Mouse (Mus musculus): ENCODE data around the gene Lmntd1.

Lmntd1 gene

GRCm38 (mm10) chr6:145433897-145434296 is 180.2 kb downstream of the Lmntd1 start:
- in situ Hi-C loops (cut with MboI): no loop called here

- in situ Hi-C loops (cut with MboI): no loop called here
Observed at GRCm38 (mm10) chr6:145432711-145433708, 181.1 kb downstream of the Lmntd1 start.

DNA sequence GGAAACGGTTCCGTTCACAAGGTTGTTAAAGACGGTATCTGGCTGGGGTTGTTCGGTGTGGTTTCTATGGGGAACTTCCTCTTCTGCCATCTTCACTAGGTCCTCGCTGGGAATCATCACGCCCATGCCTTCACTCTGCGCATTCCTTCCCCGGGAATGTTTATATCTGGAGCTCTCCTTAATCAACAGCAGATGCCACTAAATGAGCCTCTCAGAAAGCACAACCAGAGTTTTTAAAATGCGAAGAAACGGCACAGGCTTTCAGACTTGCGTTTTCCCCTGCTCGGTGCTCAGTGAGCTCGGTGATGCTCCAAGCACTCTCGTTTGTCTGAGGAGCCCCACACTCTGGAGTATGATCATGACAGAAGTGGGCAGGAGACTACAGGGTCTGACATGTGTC is 182.4 kb downstream of the Lmntd1 start:
- in situ Hi-C loops (cut with MboI): no loop called here

DNA sequence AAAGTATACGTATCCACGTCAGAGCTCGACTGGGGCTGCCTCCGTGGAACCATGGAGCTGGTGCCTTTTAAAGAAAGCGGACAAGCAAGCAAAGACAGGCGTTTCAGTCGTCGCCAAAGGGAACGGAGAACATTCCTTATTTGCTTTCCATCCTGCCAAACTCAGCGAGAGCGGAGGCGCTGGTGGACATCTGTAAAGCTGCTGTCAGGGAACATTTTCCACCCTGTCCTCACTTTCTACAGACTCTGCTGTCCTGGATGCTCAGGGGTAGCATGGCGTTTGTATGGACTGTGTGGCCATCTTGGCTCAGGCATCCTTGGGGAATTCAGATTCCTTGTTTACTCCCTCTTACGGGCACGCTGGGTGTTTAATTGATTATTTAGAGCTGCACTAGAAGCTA is 186.7 kb downstream of the Lmntd1 start:
- in situ Hi-C loops (cut with MboI): no loop called here

DNA sequence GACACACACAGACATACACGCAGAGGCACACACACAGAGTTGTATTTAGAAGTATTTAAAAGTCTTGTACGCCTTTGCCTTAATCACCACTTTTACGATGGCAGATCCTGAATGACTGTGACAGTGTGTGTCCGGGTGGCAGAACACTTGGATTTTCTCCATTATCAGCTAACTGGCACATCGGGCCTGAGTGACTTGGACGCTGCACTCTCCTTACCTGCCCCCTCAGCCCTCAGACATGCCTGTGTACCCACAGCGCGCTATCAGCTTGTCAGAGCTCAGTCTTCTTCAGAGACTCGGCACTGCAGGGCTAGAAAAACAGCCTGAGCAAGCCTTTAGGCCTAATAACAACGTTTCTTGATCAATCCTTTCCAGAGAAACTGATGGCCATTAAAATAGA is 187.6 kb downstream of the Lmntd1 start:
- in situ Hi-C loops (cut with MboI): no loop called here

DNA sequence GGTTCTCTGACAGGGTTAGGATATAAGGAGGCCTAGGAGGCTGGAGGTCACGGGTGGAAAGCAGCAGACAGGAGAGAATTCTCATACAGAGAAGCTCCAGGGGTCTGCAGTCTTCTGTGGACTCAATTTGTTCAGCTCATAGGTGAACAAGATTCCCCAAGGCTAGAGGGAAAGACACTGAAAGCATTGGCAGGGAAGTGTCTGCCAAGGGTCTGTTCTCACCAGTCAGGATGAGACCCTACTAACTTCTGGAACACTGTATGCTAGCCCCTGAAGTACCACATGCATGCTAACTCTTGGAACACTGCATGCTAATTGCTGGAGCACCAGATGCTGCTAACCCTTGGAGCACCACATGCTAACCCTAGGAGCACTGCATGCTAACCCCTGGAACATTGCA is 190.0 kb downstream of the Lmntd1 start:
- in situ Hi-C loops (cut with MboI): no loop called here

DNA sequence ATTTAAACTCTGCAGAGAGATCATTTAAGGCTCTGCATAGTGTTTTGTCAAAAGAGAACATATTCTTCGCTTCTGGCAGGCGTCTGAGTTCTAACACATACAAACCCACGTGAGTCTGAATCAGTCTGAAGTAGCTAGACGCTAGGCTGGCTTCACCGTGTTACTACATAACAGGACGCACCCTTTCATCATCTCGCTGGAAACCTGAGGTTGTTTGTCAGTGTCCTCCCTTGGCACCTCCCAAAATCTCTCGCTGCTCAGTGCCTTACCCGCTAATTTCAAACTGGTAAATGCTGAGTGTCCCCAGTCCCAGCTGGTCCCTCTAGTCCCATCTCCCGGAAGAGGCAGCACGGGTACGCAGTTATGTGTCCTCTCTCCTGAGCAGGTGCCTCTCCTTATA is 190.6 kb downstream of the Lmntd1 start:
- in situ Hi-C loops (cut with MboI): no loop called here

DNA sequence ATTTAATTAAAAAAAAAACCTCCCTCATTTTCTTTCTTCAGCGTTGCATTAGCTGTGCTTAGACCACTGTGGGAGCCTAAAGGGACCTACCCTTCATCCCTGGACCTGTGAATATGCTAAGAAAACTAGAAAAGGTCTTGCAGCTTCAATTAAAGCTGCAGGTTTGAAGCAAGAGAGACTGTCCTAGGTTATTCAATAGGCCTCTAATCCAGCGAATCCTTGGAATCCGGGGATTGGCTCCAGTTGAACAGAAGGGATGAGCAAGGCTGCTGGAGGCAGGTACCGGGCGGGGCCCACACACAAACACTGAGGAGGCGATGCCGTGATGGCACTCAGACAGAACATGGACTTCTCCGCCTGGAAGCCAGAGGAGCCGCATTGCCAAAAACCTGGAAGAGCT is 192.5 kb downstream of the Lmntd1 start:
- in situ Hi-C loops (cut with MboI): no loop called here

- in situ Hi-C loops (cut with MboI): no loop called here
Observed at GRCm38 (mm10) chr6:145420407-145420806, 193.7 kb downstream of the Lmntd1 start.

GRCm38 (mm10) chr6:145418856-145419255 is 195.3 kb downstream of the Lmntd1 start:
- in situ Hi-C loops (cut with MboI): no loop called here

DNA sequence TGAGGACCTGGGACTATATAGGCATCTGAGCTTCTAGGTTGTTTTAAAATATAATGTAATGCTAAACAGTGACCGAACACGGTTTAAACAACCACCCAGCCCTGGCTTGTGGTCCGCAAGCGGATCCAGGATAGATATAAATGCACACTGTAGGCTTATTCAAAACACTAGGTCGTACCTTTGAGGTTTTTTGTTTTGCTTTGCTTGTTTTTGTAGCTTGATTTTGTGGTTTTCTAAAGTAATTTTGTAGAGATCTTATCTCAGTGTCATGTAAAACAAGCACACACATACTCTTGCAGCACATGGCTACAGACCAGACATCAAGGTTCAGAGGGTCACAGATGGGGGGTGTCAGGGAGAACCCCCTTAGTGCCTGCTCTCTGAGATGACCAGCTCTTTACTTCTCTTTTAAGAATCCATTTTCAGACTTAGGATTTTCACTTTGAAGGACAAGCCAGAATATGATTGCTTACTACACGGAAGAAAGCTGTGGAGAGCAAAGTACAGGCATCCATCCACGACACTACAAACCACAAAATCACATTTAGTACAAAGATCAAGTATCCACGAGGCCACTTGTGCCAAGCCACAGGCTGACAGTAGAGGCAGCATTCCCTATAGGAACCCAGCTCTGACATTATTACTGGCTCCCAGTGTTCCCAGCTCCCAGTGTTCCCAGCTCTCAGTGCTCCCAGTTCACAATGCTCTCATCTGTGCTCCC is 196.2 kb downstream of the Lmntd1 start:
- in situ Hi-C loops (cut with MboI): no loop called here

- in situ Hi-C loops (cut with MboI): no loop called here
Observed at GRCm38 (mm10) chr6:145417014-145417719, 197.0 kb downstream of the Lmntd1 start.

DNA sequence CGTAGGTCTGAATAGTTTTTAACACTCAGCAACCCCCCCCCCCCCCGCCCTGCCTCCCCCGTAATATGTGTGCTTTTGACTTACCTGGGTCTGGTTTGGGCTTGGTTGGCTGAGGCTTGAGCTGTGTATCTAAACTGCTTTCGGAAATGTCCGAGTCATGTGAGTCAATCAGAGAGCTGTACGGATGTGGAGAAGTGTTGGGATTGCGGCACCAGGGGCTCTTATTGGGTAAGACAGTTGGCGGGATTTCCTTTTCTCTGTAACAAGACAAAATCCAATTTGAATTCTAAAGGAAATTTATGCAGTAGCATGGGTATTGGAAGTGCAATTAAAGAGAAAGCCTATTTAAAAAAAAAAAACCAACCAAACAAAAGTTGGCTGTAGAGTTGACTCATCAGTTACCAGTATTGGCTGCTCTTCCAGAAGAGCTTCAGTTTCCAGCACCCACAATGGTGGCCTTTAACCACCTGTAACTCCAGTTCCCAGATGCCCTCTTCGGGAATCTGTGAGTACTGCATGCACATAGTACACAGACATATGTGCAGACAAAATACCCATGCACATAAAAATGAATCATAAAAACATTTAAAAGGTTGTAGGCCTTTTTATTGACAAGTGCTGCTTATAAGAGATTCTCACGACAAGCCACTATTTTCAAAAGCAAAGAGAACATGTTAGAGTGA is 209.6 kb downstream of the Lmntd1 start:
- in situ Hi-C loops (cut with MboI): no loop called here

DNA sequence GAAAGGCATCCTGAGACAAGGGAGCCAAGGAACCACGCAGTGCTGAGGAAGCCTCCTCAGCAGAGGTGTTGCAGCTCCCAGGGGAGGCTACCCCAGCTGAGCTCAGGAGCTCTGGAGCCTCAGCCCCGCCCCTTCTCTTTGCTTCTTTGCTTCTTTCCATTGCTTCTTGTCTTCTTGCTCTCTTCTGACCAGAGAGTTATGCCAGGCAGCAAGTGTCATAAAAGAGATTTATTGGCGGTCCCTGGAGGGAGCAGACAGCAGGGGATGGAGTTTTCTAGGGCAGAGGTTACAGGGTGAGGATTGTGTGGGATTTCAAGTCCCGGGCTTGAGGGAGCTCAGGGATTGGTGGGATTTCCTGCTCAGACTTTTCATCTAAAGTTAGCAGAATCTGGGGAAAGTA is 213.0 kb downstream of the Lmntd1 start:
- in situ Hi-C loops (cut with MboI): no loop called here

DNA sequence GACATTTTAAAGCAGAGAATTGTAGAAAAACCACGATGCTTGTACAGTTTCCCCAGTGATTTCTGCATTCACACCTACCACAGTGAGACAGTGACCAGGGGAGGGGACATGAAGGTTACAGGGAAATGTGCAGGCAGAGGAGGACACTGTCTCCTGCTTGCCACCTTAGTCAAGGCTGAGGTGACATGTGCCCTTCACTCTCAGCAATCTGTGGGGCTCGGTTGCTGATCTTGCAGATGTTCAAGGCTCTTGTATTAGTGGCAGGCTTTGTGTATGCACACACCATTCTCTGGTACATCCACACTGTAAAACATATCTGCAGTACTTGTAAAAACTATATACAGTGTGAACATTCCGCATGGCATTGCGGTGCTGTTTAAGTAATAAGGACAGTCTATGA is 216.2 kb downstream of the Lmntd1 start:
- in situ Hi-C loops (cut with MboI): no loop called here

DNA sequence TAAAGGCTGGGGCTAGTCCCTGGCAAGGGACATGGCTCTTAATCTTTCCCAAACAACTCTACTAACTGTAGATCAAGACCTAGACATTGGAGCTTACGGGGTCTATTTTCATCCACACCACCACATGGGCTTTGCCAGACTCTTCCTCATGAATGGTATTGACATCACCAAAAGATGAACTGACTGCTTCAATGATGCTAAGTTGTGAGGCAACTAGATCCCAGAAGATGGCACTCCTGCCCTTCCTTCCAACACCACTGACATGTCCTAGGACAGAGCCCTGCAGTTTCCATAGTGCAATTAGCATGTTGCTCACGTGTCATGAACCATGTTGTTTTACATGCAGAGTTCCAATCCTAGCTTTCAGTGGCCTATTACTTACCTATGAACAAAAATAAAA is 217.6 kb downstream of the Lmntd1 start:
- in situ Hi-C loops (cut with MboI): no loop called here

GRCm38 (mm10) chr6:145390421-145390820 is 223.7 kb downstream of the Lmntd1 start:
- in situ Hi-C loops (cut with MboI): no loop called here

GRCm38 (mm10) chr6:145389904-145390303 is 224.2 kb downstream of the Lmntd1 start:
- in situ Hi-C loops (cut with MboI): no loop called here

GRCm38 (mm10) chr6:145387378-145387777 is 226.7 kb downstream of the Lmntd1 start:
- in situ Hi-C loops (cut with MboI): no loop called here

GRCm38 (mm10) chr6:145382586-145383380 is 231.3 kb downstream of the Lmntd1 start:
- in situ Hi-C loops (cut with MboI): no loop called here

DNA sequence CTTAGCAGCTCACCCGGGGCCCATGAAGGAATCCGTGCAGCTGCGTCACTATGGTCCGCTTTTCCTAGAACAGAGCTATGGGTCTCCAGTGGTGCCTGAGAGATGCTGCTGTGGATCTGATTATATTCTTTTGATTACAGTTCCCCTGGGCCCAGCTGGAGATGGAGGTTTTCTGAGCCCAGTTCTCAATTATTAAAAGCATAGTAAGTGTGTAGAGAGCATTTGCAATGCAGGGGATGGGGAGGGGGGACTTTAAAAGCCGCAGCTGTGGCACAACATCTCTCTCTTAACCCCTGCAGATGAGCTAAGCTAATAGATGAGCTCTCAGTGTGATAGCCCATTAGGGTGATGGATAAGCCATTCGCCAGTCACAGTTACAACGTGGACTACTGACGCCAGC is 233.2 kb downstream of the Lmntd1 start:
- in situ Hi-C loops (cut with MboI): no loop called here
